Mouse (Mus musculus) megakaryocyte-erythroid progenitor cell, adult 5-6 weeks (primary cell): ENCODE data around the gene Ifna16. TPM values are rescaled to one million over a fixed set of nuclear protein-coding genes. Genes with fewer than 3 reads are reported as not detected.

Experiments
- ATAC-seq: replicated peaks from 2 replicates; pipeline ENCODE4 v1.8.0; 2016; ENCODE audit warnings: mild to moderate bottlenecking, inconsistent platforms; ENCODE audit not compliant: severe bottlenecking, poor library complexity, low FRiP score, low TSS enrichment
- total RNA-seq, 2 experiments: library from RNA; stranded (forward) in 1 of 2; stranded (reverse) in 1 of 2; fragments of 200-1000, 215-1000 nt in 1 of 2; fragments of >200 nt in 1 of 2; fragmentation: Nextera tagmentation in 1 of 2; gene quantifications; 2 replicates each; pipeline ENCODE4 v1.2.3; 2014 to 2017

The Ifna16 gene
- total RNA-seq (2014; fragmentation: Nextera tagmentation) (not detected in 2 replicates), total RNA-seq (2017) (not detected in 2 replicates)

DNA sequence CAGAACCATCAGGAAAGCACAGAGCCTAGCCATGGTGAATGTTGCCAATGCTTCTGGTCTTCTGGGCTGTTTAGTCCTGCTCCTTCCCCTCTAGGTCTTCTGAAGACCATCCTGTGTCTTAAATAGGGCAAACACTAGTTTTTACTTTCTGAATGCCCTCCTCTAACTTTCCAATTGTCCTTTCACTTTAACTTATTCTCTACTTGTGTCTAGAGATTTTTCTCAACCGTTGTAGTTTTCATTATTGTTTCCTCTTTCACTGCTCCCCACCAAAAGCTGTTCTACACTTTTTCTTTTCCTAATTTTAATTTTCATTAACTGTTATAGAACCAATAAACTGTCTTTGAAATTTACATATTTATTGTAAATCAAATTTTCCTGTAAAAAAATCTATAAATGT is at the start of gene Ifna16:
Gene Ifna16 (minus strand): TSS at position 101 of the 400 bp plus-strand sequence.
- ATAC-seq: no peak

DNA sequence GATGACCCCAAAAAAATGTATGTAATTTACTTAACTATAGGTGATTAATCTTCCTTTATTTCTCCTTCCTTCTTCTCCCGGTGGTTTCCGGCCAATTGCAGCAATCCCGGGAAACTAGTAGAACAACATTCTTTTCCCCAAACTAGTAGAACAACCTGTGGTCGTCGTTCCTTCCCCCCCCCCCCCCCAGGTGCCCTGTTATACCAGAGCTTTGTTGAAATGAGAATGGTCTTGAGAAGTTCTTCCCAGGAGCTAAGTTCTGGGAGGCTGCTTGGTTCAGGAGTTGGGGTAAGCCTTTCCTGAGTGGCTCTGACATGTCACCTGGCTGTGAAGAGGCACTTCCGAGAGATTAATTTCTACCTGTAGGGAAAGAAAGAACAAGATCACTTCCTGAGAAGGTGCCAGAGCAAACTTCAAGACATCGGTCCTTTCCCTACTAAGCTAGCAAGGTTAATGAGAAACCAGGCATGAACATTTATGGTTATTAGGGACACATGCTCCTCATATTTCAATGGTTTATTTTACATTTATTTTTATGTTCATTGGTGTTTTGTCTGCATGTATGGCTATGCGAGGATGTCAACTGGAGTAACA is 46.9 kb upstream of the Ifna16 start:
- ATAC-seq: no peak

- ATAC-seq: peak; percentile 89
Observed at GRCm38 (mm10) chr4:88721791-88722721, 45.3 kb upstream of the Ifna16 start, which contains the start of the genes Gm26566 and Klhl9. Gene Gm26566 (plus strand): TSS chr4:88721805. Gene Klhl9 (minus strand): TSS chr4:88722465.

GRCm38 (mm10) chr4:88718715-88719114 is 42.0 kb upstream of the Ifna16 start:
- ATAC-seq: no peak

GRCm38 (mm10) chr4:88715059-88715458 is 38.3 kb upstream of the Ifna16 start:
- no peak for ATAC-seq

DNA sequence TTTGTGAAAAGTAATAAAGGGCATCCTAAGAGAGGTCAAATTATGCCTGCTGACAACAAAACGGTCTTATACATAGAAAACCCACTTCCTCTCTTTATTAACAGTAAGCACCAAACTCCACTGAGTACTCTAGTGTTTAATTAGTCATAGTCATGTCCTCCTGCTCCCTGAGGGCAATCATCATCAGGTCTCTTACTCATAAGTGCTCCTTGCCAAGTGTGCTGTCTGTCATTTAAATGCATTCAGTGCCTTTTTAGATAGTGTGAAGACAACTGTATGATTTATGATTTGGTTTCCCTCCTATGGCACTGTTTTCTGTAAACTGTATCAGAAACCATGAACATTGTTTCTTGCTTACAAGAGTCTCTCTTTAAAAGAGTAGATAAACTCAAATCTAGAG is 37.6 kb upstream of the Ifna16 start:
- no peak for ATAC-seq

GRCm38 (mm10) chr4:88707128-88707826 is 30.6 kb upstream of the Ifna16 start:
- no peak for ATAC-seq

GRCm38 (mm10) chr4:88705924-88706323 is 29.2 kb upstream of the Ifna16 start:
- ATAC-seq: no peak

GRCm38 (mm10) chr4:88699301-88699700 is 22.6 kb upstream of the Ifna16 start:
- no peak for ATAC-seq

GRCm38 (mm10) chr4:88698781-88699180 is 22.1 kb upstream of the Ifna16 start:
- ATAC-seq: no peak

GRCm38 (mm10) chr4:88697753-88698152 is 21.0 kb upstream of the Ifna16 start:
- no peak for ATAC-seq

DNA sequence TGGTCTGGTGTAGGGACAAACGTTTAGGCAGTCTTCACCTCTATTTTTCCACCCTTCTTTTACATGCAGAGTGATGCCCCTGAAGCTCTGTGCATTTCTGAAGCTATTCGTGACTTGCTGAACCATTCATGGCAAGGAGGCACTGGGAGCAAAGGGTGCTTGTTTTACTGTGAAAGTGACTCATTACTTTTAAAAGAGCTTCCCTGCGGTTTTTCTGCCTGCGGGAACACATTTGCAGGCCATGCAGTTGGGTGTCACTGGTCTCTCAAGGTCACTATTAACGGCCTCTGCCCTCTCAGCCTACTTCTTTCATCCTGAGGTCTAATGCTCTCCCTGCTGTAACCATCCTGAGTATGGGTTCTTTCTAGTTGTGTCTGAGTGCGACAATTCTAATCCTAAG is 20.4 kb upstream of the Ifna16 start:
- no peak for ATAC-seq

GRCm38 (mm10) chr4:88696237-88696884 is 19.6 kb upstream of the Ifna16 start:
- peak; percentile 99 for ATAC-seq

DNA sequence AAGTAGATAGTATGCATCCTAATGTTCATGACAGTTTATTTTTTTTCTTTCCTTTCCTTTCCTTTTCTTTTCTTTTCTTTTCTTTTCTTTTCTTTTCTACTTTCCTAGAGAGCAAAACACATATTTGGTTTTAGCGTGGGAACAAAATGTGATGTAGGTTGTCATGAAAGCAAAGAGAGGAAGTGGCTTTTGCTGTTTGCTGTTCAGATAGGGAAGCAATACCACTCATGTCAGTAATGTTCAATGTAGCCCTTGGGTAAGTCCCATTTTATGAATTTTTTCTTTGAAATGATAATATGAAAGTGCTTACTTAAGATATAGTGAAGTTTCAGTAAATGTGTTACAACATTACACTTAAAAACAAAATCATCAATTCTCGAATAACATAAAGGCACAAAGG is 16.7 kb upstream of the Ifna16 start:
- no peak for ATAC-seq

GRCm38 (mm10) chr4:88692537-88692936 is 15.8 kb upstream of the Ifna16 start:
- ATAC-seq: no peak

DNA sequence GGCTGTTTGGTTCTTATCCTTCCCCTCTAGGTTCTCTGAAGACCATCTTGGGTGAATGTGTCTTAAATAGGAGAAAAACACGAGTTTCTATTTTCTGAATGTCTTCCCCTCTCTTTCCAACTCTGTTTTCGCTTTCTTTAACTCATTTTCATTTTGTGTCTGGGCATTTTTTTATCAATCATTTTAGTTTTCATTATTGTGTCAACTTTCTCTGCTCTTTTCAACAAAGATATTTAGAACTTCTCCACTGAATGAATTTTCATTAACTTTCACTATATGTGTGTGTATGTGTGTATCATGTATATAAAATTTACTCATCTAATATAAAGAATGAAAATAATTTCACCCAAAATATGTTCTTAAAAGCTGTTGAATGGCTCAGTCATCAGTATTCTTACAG is 14.5 kb upstream of the Ifna16 start, which contains the start of gene Ifnab:
Gene Ifnab (minus strand): TSS at position 101 of the 400 bp plus-strand sequence.
- no peak for ATAC-seq

DNA sequence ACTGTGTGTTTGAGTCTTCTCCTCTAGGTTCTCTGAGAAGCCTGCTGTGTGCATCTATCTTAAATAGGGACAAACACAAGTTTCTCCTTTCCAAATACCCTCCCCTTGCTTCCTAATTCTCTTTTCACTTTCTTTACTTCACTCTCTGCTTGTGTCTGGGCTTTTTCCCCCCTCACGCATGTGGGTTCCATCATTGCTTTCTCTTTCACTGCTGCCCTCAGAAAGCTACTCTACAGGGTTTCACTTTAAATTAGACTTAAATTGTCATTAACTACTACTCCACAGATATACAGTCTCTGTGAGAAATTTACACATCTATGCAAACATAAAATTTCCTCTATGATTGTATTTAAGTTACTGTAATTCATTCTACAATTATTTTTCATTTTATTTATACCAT is 7.1 kb upstream of the Ifna16 start, which contains the start of gene Ifna2:
Gene Ifna2 (minus strand): TSS at position 101 of the 400 bp plus-strand sequence.
- ATAC-seq: no peak

DNA sequence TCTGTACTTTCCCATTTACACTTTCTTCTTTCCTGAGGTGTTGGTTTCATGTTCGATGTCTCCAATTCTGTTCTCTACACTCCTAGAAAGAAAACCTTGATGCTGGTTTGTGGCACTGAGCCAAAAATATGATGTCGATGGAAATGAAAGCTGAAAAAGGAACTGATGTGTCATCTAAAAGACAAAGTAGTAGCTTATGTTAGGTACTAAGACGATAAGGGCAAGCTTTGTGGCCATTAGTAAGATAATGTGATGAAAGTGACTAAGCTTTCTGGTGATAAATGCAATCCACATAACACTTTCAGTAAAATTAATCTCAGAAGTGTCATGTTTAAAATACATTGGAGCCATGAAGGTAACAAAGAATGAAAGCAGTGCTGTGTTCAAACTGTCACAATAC is 4.6 kb upstream of the Ifna16 start:
- no peak for ATAC-seq

DNA sequence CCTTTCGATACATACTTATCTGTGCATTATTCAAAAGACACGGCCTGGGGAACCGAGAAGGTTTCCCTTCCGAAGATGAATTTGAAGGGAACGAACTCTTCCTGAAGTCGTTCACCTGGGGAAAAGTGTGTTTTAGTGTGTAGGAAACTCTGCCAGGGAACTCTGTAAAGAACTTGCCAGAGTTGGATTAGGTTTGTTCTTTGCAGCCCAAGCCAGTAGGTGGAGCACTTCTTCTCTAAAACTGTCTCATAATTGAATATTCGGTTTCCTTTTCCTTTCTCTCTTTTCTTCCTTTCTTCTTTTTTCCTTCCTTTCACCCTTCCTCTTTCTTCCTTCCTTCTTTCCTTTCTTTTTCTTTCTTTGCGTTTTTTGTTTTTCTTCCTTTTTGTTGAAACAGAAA is 3.6 kb upstream of the Ifna16 start:
- ATAC-seq: 0 out of 2 replicates have a peak, but pooled peaks have one; percentile 56
